Mouse (Mus musculus) hematopoietic stem cell, adult 5-6 weeks (primary cell): ENCODE data around the gene Dhx37. TPM values are rescaled to one million over a fixed set of nuclear protein-coding genes. Genes with fewer than 3 reads are reported as not detected.
A peak's percentile ranks its signal among the peaks of the same experiment; 100 is the strongest.

Experiments
- ATAC-seq, 2 experiments: fragments of 125-278 bp in 1 of 2; replicated peaks in 1 of 2; 2 replicates each; pipeline ENCODE4 v1.8.0; 2016 to 2017; ENCODE audit warnings: inconsistent platforms in 2 of 2, mild to moderate bottlenecking in 2 of 2, moderate number of reproducible peaks in 2 of 2, low read depth in 1 of 2, moderate TSS enrichment in 1 of 2; ENCODE audit not compliant: low FRiP score in 2 of 2, poor library complexity in 2 of 2, severe bottlenecking in 2 of 2, insufficient read depth in 1 of 2, low TSS enrichment in 1 of 2
- total RNA-seq: library from RNA; stranded (forward); fragments of 172-1452, 232-1000 nt; gene quantifications from 2 replicates; pipeline ENCODE4 v1.2.3, GENCODE M21; 2017

The Dhx37 gene
- 65.8 and 87.1 TPM in 2 replicates for total RNA-seq

- peak; percentile 97 to 99 for ATAC-seq
These were observed at the start of gene Dhx37 for GRCm38 (mm10) chr5:125433793-125434337. Gene Dhx37, minus strand, starts transcription at chr5:125434121.

GRCm38 (mm10) chr5:125482474-125482873, 48.6 kb upstream of the Dhx37 start:
- ATAC-seq, result no peak

GRCm38 (mm10) chr5:125480434-125481231, 46.7 kb upstream of the Dhx37 start:
- no peak for ATAC-seq

- ATAC-seq, result no peak
These were observed 45.5 kb upstream of the Dhx37 start for GRCm38 (mm10) chr5:125479376-125479775.

- no peak for ATAC-seq
These were observed 44.1 kb upstream of the Dhx37 start for GRCm38 (mm10) chr5:125478037-125478436.

- no peak for ATAC-seq
These were observed 43.6 kb upstream of the Dhx37 start for GRCm38 (mm10) chr5:125477533-125477932.

GRCm38 (mm10) chr5:125476799-125477198, 42.9 kb upstream of the Dhx37 start:
- ATAC-seq, result no peak

- no peak for ATAC-seq
These were observed 42.3 kb upstream of the Dhx37 start for GRCm38 (mm10) chr5:125476286-125476625.

GRCm38 (mm10) chr5:125475601-125476285, 41.8 kb upstream of the Dhx37 start, which contains the start of gene Aacs:
Gene Aacs, plus strand, starts transcription at chr5:125475814.
- ATAC-seq, result peak; percentile 94 to 96

- no peak for ATAC-seq
These were observed 41.1 kb upstream of the Dhx37 start for GRCm38 (mm10) chr5:125475030-125475429.

- no peak for ATAC-seq
These were observed 39.0 kb upstream of the Dhx37 start for GRCm38 (mm10) chr5:125472796-125473475.

GRCm38 (mm10) chr5:125470713-125471112, 36.8 kb upstream of the Dhx37 start:
- no peak for ATAC-seq

- ATAC-seq, result no peak
These were observed 33.3 kb upstream of the Dhx37 start for GRCm38 (mm10) chr5:125467261-125467660.

- ATAC-seq, result no peak
These were observed 32.6 kb upstream of the Dhx37 start for GRCm38 (mm10) chr5:125466483-125466882.

- ATAC-seq, result peak; percentile 99
These were observed 31.8 kb upstream of the Dhx37 start for GRCm38 (mm10) chr5:125465701-125466106.

GRCm38 (mm10) chr5:125465192-125465591, 31.3 kb upstream of the Dhx37 start:
- ATAC-seq, result no peak

GRCm38 (mm10) chr5:125461868-125462445, 28.0 kb upstream of the Dhx37 start:
- ATAC-seq, result peak; percentile 53 to 65
